Mouse (Mus musculus): ENCODE measurements around the gene Ucp1.

- TF ChIP-seq GATA1 (IDR thresholded peaks at IDR 0.05; ENCODE audit: borderline replicate concordance, low read length) = no peak
- no peak for TF ChIP-seq FLI1 (IDR thresholded peaks at IDR 0.05; ENCODE audit: low read length)
Observed at GRCm38 (mm10) chr8:83331567-83331898, 41.4 kb downstream of the Ucp1 start.
